Mouse (Mus musculus) lung, embryonic 16.5 days (tissue): ENCODE results near the gene Setd1b. TPM values are rescaled to one million over a fixed set of nuclear protein-coding genes. Genes with fewer than 3 reads are reported as not detected.

ENCODE experiments used
- ATAC-seq: fragments of 200-750 bp; cut with Nextera tagmentation; 2 replicates; pipeline ENCODE4 v1.8.0; 2017; ENCODE audit warnings: low read depth, mild to moderate bottlenecking, moderate library complexity
- H3K27ac ChIP-seq: fragments of 300-500 bp; sonication (generic); 2 replicates; pipeline ENCODE4 v1.5.1; 2014; ENCODE audit warnings: mild to moderate bottlenecking, control low read depth, low read length
- H3K27me3 ChIP-seq: fragments of 300-500 bp; sonication (generic); 2 replicates; pipeline ENCODE4 v1.6.1; 2014; ENCODE audit warnings: low read depth, low read length, mixed read lengths; ENCODE audit not compliant: control insufficient read depth, insufficient read depth
- H3K36me3 ChIP-seq: fragments of 300-500 bp; sonication (generic); 2 replicates; pipeline ENCODE4 v1.6.1; 2014; ENCODE audit warnings: low read length; ENCODE audit not compliant: control insufficient read depth, insufficient read depth
- H3K4me1 ChIP-seq: fragments of 300-500 bp; sonication (generic); replicated peaks from 2 replicates; pipeline ENCODE4 v1.6.1; 2014; ENCODE audit warnings: low read length, mixed read lengths; ENCODE audit not compliant: control insufficient read depth, insufficient read depth
- H3K4me2 ChIP-seq: fragments of 300-500 bp; sonication (generic); 2 replicates; pipeline ENCODE4 v1.6.1; 2014; ENCODE audit warnings: low read depth, low read length, control low read depth
- H3K4me3 ChIP-seq: fragments of 300-500 bp; sonication (generic); 2 replicates; pipeline ENCODE4 v1.5.1; 2014; ENCODE audit warnings: mild to moderate bottlenecking, low read length, control low read depth
- H3K9ac ChIP-seq: fragments of 300-500 bp; sonication (generic); 2 replicates; pipeline ENCODE4 v1.6.1; 2014; ENCODE audit warnings: low read length, control low read depth
- H3K9me3 ChIP-seq: fragments of 300-500 bp; sonication (generic); 2 replicates; pipeline ENCODE4 v1.6.1; 2016; ENCODE audit warnings: low read length; ENCODE audit not compliant: control insufficient read depth
- WGBS: fragments of 180-500 bp; shearing (Covaris S2); extraction: QIAGEN DNeasy Blood & Tissue Kit; methylation state at CpG from one replicate; pipeline ENCODE4 v1.1.7; 2014; 5-methylcytosine and 5-hydroxymethylcytosine counted together
- polyA plus RNA-seq: library from polyadenylated mRNA; unstranded; fragments of >200 nt; fragmentation: Nextera tagmentation; extraction: Ambion mirVana; gene quantifications from 2 replicates; pipeline ENCODE4 v1.2.1, GENCODE M21; 2015

The Setd1b gene
- polyA plus RNA-seq, 1 experiment from 2014 or later = 9.1 TPM

DNA sequence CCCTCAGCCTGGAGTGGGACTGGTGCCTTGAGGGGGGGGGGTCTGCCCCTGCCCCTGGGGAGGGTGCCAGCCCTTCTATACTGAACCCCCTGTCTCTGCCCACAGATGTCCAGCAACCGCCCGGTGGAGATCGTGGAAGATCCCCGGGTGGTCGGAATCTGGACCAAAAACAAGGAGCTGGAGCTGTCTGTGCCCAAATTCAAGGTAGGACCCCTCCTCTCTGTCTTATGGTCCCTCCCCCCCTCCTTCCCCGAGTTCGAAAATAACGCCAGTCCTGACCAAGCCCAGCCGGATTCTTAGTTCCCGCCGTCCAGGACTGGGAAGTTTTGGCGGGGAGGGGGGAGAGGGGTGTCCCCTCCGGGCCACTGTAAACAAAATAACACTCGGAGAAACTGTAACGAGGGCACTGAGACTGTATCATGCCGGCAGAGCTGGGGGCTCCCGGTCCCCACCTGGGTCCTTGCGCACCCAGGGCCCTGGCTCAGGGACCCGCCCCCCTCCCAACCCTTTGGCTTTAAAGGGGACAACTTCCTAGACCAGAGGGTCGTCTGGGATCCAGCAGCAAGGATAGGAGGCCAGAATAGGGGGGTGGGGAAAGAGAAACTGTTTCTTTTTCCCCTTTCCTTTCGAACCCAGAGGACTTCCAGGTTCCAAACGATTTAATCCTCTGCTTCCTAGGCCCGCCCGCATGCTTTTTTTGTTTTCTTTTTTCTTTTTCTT is 1.4 kb downstream of the Setd1b start:
- Histone ChIP-seq H3K4me2 (peak overlapping the region; percentile 99), H3K4me3 (peak overlapping the region; percentile 74), H3K4me1 (peaks cover 19% of the 10 kb centered on the region), H3K9me3 (no peaks in the 10 kb centered on the region), H3K36me3 (peaks cover 9% of the 10 kb centered on the region), H3K27me3 (no peaks in the 10 kb centered on the region), H3K27ac (peak overlapping the region; percentile 100), H3K9ac (peak overlapping the region; percentile 100)
- no peak for ATAC-seq
- whole genome bisulfite sequencing = 1% methylated on average over 23 of the region's 24 CpGs

DNA sequence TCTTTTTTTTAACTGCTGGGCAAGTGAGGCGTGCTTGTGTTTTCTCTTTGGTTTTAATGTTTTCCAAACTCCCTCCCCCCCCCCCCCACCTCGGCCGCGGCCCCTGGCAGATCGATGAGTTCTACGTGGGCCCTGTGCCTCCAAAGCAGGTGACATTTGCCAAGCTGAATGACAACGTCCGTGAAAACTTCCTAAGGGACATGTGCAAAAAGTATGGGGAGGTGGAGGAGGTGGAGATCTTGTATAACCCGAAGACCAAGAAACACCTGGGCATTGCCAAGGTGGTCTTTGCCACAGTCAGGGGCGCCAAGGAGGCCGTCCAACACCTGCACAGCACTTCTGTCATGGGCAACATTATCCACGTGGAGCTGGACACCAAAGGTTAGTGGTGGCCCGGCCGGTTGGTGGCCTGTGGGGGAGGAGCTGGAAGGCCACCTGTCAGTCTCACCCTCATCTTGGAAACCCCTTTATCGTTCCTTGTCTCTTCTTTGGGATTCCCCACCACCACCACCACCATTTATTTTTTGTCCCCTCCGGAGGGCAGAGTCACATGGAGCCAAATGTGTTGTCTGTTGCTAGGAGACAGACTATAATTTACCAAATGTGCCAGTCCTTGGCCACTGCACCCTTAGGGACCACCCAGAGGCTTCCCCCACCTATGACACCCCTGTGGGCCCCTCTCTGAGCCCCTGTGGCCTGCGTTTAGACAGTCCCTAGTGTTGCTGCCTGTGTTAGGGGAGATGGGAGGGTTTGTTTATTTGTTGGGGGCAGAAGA is 2.2 kb downstream of the Setd1b start:
- H3K4me2 ChIP-seq = peak overlapping the region; percentile 99
- peak overlapping the region; percentile 100 for H3K9ac ChIP-seq
- no peak overlapping the region for H3K27ac ChIP-seq
- peak overlapping the region; percentile 74 for H3K4me3 ChIP-seq
- peaks cover 14% of the 10 kb centered on the region for H3K36me3 ChIP-seq
- no peaks in the 10 kb centered on the region for H3K27me3 ChIP-seq
- no peak for ATAC-seq
- H3K9me3 ChIP-seq = no peaks in the 10 kb centered on the region
- 3% methylated on average over 17 of the region's 17 CpGs for WGBS
- peaks cover 27% of the 10 kb centered on the region for H3K4me1 ChIP-seq

- no peak for ATAC-seq
- Histone ChIP-seq H3K9ac (peak overlapping the region; percentile 29; the same call in 1 of the 2 replicates), H3K4me2 (peak overlapping the region; percentile 99), H3K27me3 (no peaks in the 10 kb centered on the region), H3K27ac (no peak overlapping the region), H3K4me1 (peaks cover 34% of the 10 kb centered on the region), H3K9me3 (no peaks in the 10 kb centered on the region), H3K4me3 (peak overlapping the region; percentile 74), H3K36me3 (peaks cover 14% of the 10 kb centered on the region)
- WGBS = 30% methylated on average over 20 of the region's 20 CpGs
Measured at GRCm38 (mm10) chr5:123144746-123145590, 3.0 kb downstream of the Setd1b start.

DNA sequence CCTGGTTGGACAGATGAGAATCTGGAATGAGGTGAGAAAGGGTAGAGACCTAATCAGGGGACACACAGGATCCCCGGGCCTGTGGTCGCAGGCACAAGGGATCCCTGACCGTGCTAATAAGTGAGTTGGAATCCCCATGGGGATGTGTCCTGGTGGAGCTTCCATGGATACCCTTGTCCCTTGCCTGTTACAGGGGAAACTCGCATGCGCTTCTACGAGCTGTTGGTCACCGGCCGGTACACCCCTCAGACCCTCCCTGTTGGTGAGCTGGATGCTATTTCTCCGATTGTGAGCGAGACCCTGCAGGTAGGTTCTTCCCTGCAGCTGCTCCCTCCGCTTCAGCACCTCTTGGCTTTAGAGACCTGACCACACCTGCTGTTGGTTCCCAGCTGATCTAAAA is 4.4 kb downstream of the Setd1b start:
- H3K4me1 ChIP-seq = peaks cover 48% of the 10 kb centered on the region
- H3K9ac ChIP-seq = no peak overlapping the region
- no peak overlapping the region for H3K27ac ChIP-seq
- no peaks in the 10 kb centered on the region for H3K9me3 ChIP-seq
- WGBS = 91% methylated on average over 11 of the region's 11 CpGs
- ATAC-seq = no peak
- no peak overlapping the region for H3K4me3 ChIP-seq
- H3K4me2 ChIP-seq = no peak overlapping the region
- peaks cover 16% of the 10 kb centered on the region for H3K36me3 ChIP-seq
- no peaks in the 10 kb centered on the region for H3K27me3 ChIP-seq

- no peak for ATAC-seq
- Histone ChIP-seq H3K4me1 (peaks cover 49% of the 10 kb centered on the region), H3K9ac (no peak overlapping the region), H3K9me3 (no peaks in the 10 kb centered on the region), H3K4me3 (no peak overlapping the region), H3K27ac (no peak overlapping the region), H3K4me2 (no peak overlapping the region), H3K36me3 (peaks cover 26% of the 10 kb centered on the region), H3K27me3 (no peaks in the 10 kb centered on the region)
- WGBS = 82% methylated on average over 17 of the region's 17 CpGs
Measured at GRCm38 (mm10) chr5:123147569-123147968, 5.6 kb downstream of the Setd1b start.

DNA sequence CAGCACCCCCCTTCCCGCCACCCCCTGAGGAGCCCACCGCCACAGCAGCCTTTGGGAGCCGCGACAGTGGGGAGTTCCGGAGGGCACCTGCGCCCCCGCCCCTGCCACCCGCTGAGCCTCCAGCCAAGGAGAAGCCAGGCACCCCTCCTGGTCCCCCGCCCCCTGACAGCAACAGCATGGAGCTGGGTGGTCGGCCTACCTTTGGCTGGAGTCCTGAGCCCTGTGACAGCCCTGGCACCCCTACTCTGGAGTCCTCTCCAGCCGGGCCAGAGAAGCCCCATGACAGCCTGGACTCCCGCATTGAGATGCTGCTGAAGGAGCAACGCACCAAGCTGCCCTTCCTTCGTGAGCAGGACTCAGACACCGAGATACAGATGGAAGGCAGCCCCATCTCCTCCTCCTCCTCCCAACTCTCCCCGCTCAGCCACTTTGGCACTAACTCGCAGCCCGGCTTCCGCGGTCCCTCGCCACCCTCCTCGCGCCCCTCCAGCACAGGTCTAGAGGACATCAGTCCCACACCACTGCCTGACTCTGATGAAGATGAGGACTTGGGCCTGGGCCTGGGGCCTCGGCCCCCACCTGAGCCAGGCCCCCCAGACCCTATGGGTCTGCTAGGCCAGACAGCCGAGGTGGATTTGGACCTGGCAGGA is 6.2 kb downstream of the Setd1b start:
- Histone ChIP-seq H3K27ac (no peak overlapping the region), H3K36me3 (peaks cover 33% of the 10 kb centered on the region), H3K9me3 (no peaks in the 10 kb centered on the region), H3K4me2 (no peak overlapping the region), H3K4me1 (peaks cover 49% of the 10 kb centered on the region), H3K9ac (peak overlapping the region; percentile 31; the same call in 1 of the 2 replicates), H3K4me3 (no peak overlapping the region), H3K27me3 (no peaks in the 10 kb centered on the region)
- 79% methylated on average over 25 of the region's 25 CpGs for WGBS
- ATAC-seq = no peak

DNA sequence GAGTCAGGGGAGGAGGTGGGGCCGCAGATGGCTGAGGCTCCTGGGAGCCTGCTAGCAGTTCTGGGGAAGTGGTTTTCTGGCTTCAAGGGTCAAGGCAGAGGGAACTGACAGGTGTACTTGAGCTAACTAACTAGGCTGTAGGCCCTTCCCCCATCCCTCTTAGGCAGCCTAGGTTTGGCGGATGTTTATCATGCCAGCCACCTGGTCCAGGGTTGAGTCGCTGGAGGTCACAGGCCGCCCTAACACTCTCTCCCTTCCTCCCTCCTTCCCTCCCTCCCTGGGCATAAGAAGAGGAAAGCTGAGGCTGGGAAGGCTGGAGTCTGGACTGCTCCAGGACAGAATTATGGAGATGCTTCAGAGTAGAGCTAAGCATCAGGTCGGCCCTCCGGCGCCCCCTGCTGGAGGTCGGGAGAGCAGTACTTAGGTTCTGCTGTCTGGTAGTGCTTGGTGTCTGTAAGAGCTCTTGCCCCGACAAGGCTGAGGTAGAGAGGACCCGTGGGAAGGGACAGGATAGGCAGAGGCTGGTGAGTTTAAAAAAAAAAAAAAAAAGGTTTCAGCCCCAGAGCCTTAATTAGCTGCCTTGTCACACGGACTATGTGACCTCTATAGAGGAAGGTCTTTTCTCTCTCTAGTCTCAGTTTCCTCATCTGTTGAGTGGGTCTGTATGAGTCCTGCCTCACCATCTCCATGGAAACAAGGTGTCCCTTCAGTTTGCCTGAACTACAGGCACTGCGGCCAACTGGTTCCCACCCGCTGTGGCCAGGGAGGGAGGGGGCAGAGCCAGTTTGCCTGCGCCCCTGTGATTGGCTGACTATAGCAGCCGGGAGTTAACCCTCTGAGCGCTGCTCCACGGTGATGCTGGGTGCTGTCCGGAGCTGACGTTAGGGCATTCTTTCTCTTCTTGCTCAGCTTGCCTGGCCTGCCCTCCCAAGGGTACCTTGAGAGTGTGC is 7.7 kb downstream of the Setd1b start:
- peak overlapping the region; percentile 60 for H3K4me2 ChIP-seq
- H3K27ac ChIP-seq = peak overlapping the region; percentile 52
- 3% methylated on average over 19 of the region's 19 CpGs for WGBS
- no peaks in the 10 kb centered on the region for H3K27me3 ChIP-seq
- peak overlapping the region; percentile 51; the same call in 1 of the 2 replicates for H3K9ac ChIP-seq
- peaks cover 39% of the 10 kb centered on the region for H3K4me1 ChIP-seq
- no peaks in the 10 kb centered on the region for H3K9me3 ChIP-seq
- ATAC-seq = peak; percentile 88
- peaks cover 45% of the 10 kb centered on the region for H3K36me3 ChIP-seq
- peak overlapping the region; percentile 46 for H3K4me3 ChIP-seq

- Histone ChIP-seq H3K36me3 (peaks cover 45% of the 10 kb centered on the region), H3K4me1 (peaks cover 32% of the 10 kb centered on the region)
Measured at GRCm38 (mm10) chr5:123150641-123151040, 8.6 kb downstream of the Setd1b start.

More at GRCm38 (mm10) chr5:123150641-123151040, 8.6 kb downstream of the Setd1b start:
- 23% methylated on average over 7 of the region's 7 CpGs for WGBS
- no peaks in the 10 kb centered on the region for H3K27me3 ChIP-seq
- H3K9me3 ChIP-seq = no peaks in the 10 kb centered on the region
- ATAC-seq = no peak
- H3K9ac ChIP-seq = peak overlapping the region; percentile 31
- peak overlapping the region; percentile 60 for H3K4me2 ChIP-seq
- H3K27ac ChIP-seq = peak overlapping the region; percentile 54; the same call in 1 of the 2 replicates
- H3K4me3 ChIP-seq = peak overlapping the region; percentile 46
